Mouse (Mus musculus): ENCODE measurements at regions not wholly inside any gene's neighbourhood (a gene's known extent, or its start where the extent isn't known, plus 50 kb on each side); places are given as distances from the start of the nearest gene placed in this dataset.
A peak's percentile ranks its signal among the peaks of the same experiment; 100 is the strongest.

DNA sequence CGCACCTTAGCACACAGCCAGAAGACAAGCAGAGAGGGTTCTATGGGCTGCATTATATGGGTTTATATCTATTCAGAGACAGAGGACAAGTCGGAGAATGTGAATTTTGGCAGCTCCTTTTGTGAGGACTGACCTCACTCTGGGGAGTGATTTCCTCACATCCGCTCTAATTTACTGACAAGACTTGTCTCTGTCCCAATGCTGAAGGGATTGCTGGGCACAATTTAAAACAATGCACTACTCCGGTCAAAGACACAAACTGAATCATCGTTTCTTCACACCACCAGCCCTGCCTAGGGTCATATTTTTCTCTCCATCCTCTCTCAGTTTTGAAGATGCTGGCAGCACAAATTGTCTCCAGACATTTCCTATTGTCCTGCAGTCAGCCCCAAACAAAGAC is 438.2 kb upstream of the Gm10131 start:
- H3K27me3 ChIP-seq (replicated peaks), result no peaks in the 10 kb centered on the region
- no peak for ATAC-seq (ENCODE audit: insufficient number of reproducible peaks, low FRiP score)
- H3K9ac ChIP-seq, result no peak overlapping the region
- H3K4me1 ChIP-seq (replicated peaks), result 0 out of 2 replicates have a peak, but pooled peaks cover 5% of the 10 kb centered on the region
- H3K36me3 ChIP-seq, result no peaks in the 10 kb centered on the region
- H3K9me3 ChIP-seq (replicated peaks), result no peaks in the 10 kb centered on the region
- WGBS, result 79% methylated on average over 5 of the region's 5 CpGs
- no peak overlapping the region for H3K4me2 ChIP-seq
- H3K4me3 ChIP-seq, result no peak overlapping the region
- no peak overlapping the region for H3K27ac ChIP-seq (ENCODE audit: poor library complexity, severe bottlenecking)

GRCm38 (mm10) chr8:34546815-34547214 is 435.3 kb upstream of the Gm10131 start:
- Histone ChIP-seq H3K4me3 (peak overlapping the region; percentile 27), H3K27me3 (replicated peaks) (no peaks in the 10 kb centered on the region), H3K4me2 (peak overlapping the region; percentile 65), H3K27ac (ENCODE audit: poor library complexity, severe bottlenecking) (no peak overlapping the region), H3K36me3 (no peaks in the 10 kb centered on the region), H3K9me3 (replicated peaks) (no peaks in the 10 kb centered on the region), H3K4me1 (replicated peaks) (0 out of 2 replicates have a peak, but pooled peaks cover 5% of the 10 kb centered on the region), H3K9ac (no peak overlapping the region)
- no peak for ATAC-seq (ENCODE audit: insufficient number of reproducible peaks, low FRiP score)
- WGBS, result 15% methylated on average over 11 of the region's 11 CpGs

GRCm38 (mm10) chr8:34542361-34543038 is 431.0 kb upstream of the Gm10131 start:
- H3K27me3 ChIP-seq (replicated peaks), result no peaks in the 10 kb centered on the region
- no peak overlapping the region for H3K4me2 ChIP-seq
- WGBS, result 73% methylated on average over 3 of the region's 3 CpGs
- no peaks in the 10 kb centered on the region for H3K36me3 ChIP-seq
- no peak overlapping the region for H3K4me3 ChIP-seq
- H3K27ac ChIP-seq (ENCODE audit: poor library complexity, severe bottlenecking), result no peak overlapping the region
- H3K9ac ChIP-seq, result no peak overlapping the region
- H3K4me1 ChIP-seq (replicated peaks), result 0 out of 2 replicates have a peak, but pooled peaks cover 3% of the 10 kb centered on the region
- H3K9me3 ChIP-seq (replicated peaks), result no peaks in the 10 kb centered on the region
- ATAC-seq (ENCODE audit: insufficient number of reproducible peaks, low FRiP score), result no peak

- no peak for ATAC-seq (ENCODE audit: insufficient number of reproducible peaks, low FRiP score)
- H3K9me3 ChIP-seq (replicated peaks), result no peaks in the 10 kb centered on the region
- H3K4me3 ChIP-seq, result no peak overlapping the region
- H3K36me3 ChIP-seq, result no peaks in the 10 kb centered on the region
- H3K4me2 ChIP-seq, result no peak overlapping the region
- 0 out of 2 replicates have a peak, but pooled peaks cover under 1% of the 10 kb centered on the region for H3K4me1 ChIP-seq (replicated peaks)
- WGBS, result 54% methylated on average over 4 of the region's 4 CpGs
- H3K27ac ChIP-seq (ENCODE audit: poor library complexity, severe bottlenecking), result no peak overlapping the region
- no peak overlapping the region for H3K9ac ChIP-seq
- no peaks in the 10 kb centered on the region for H3K27me3 ChIP-seq (replicated peaks)
Measured at GRCm38 (mm10) chr8:34539232-34539631, 427.7 kb upstream of the Gm10131 start.

GRCm38 (mm10) chr8:34535434-34535833 is 423.9 kb upstream of the Gm10131 start:
- WGBS, result 46% methylated on average over 3 of the region's 3 CpGs
- H3K4me2 ChIP-seq, result no peak overlapping the region
- H3K4me1 ChIP-seq (replicated peaks), result peaks cover 20% of the 10 kb centered on the region
- H3K9me3 ChIP-seq (replicated peaks), result no peaks in the 10 kb centered on the region
- no peak overlapping the region for H3K4me3 ChIP-seq
- H3K27ac ChIP-seq (ENCODE audit: poor library complexity, severe bottlenecking), result no peak overlapping the region
- no peaks in the 10 kb centered on the region for H3K27me3 ChIP-seq (replicated peaks)
- H3K36me3 ChIP-seq, result no peaks in the 10 kb centered on the region
- H3K9ac ChIP-seq, result no peak overlapping the region
- no peak for ATAC-seq (ENCODE audit: insufficient number of reproducible peaks, low FRiP score)

DNA sequence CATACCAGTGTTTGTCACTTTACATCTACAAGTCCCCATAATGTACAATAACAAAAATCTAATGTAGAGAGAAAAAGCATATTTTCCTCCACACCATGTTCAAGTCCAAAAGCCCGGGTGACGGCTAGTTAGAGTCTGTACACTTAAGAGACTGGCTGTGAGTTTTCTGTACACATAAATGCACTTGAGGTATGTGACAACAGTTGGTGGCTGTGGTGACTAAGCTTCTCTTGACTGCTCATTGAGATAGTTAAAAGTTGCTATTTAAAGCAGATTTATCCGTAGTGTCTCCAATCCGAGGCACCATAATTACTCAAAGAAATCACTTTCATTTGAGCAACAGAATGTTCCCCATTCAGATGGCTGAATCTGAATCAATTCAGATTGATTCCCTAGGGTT is 421.9 kb upstream of the Gm10131 start:
- H3K27me3 ChIP-seq (replicated peaks), result no peaks in the 10 kb centered on the region
- H3K27ac ChIP-seq (ENCODE audit: poor library complexity, severe bottlenecking), result no peak overlapping the region
- WGBS, result 52% methylated on average over 4 of the region's 4 CpGs
- no peak overlapping the region for H3K9ac ChIP-seq
- H3K9me3 ChIP-seq (replicated peaks), result no peaks in the 10 kb centered on the region
- no peak for ATAC-seq (ENCODE audit: insufficient number of reproducible peaks, low FRiP score)
- no peaks in the 10 kb centered on the region for H3K36me3 ChIP-seq
- H3K4me1 ChIP-seq (replicated peaks), result peaks cover 20% of the 10 kb centered on the region
- H3K4me2 ChIP-seq, result no peak overlapping the region
- no peak overlapping the region for H3K4me3 ChIP-seq

DNA sequence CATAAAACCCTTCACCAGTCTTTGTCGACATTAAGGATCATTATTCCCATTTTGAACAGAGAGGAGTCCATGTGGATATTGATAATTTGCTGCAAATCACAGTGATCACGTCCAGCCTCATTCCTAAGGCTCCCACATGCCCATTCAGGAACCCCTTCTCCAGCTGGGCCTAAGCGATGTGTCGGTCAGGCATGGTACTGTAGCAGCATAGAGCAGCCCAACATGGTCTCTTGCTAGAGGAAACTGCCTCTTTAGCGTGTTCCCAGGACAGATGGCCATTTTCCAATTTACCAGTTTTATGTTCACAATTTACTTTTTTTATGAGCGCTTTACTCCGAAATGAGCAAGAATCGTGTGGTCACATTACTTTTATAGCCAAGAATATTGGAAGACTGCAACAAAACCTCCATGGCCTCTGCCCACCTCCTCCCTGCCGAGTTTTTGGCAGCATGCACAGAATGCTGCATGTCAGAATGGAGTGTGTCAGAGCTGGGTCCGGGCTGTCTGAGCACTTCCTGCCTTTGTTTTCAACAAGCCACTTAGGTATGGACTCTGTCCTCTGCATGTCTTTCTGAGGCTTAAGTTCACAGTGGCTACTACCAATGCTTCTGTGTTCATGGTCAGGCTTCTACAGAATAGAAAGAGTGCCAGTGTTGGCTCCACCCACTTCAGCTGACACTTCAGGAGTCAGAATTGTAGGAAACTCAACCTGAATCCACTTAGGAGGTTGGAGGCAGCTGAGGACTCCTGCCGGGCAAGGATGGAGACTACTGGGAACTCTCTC is 419.6 kb upstream of the Gm10131 start:
- Histone ChIP-seq H3K4me2 (no peak overlapping the region), H3K36me3 (no peaks in the 10 kb centered on the region), H3K9me3 (replicated peaks) (no peaks in the 10 kb centered on the region), H3K9ac (no peak overlapping the region), H3K4me1 (replicated peaks) (peaks cover 20% of the 10 kb centered on the region), H3K27ac (ENCODE audit: poor library complexity, severe bottlenecking) (no peak overlapping the region), H3K4me3 (no peak overlapping the region), H3K27me3 (replicated peaks) (no peaks in the 10 kb centered on the region)
- 69% methylated on average over 11 of the region's 11 CpGs for WGBS
- no peak; the same call in 1 of the 2 replicates for ATAC-seq (ENCODE audit: insufficient number of reproducible peaks, low FRiP score)

DNA sequence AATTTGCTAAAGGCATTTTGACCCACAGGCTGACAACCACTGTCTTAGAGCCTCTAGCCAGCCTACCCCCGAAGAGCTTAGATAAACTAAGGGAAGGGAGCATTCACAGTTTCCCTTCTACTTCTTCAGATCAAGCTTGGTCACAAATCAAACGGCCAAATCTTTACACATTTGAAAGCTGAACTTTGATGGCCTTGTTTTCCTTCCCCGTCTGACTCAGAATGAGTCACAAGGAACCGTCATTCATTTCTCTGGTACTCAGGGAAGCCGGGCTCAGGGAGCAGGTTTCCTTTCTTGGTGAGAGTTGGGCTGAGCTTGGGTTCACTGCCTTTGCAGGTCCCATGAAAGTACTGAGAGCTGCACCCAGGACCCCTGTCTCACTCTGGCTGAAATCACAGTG is 418.5 kb upstream of the Gm10131 start:
- no peaks in the 10 kb centered on the region for H3K27me3 ChIP-seq (replicated peaks)
- H3K36me3 ChIP-seq, result no peaks in the 10 kb centered on the region
- H3K4me3 ChIP-seq, result no peak overlapping the region
- no peak for ATAC-seq (ENCODE audit: insufficient number of reproducible peaks, low FRiP score)
- no peaks in the 10 kb centered on the region for H3K9me3 ChIP-seq (replicated peaks)
- WGBS, result 50% methylated on average over 5 of the region's 5 CpGs
- H3K4me1 ChIP-seq (replicated peaks), result peaks cover 20% of the 10 kb centered on the region
- H3K27ac ChIP-seq (ENCODE audit: poor library complexity, severe bottlenecking), result no peak overlapping the region
- no peak overlapping the region for H3K9ac ChIP-seq
- no peak overlapping the region for H3K4me2 ChIP-seq

GRCm38 (mm10) chr8:34529452-34529851 is 417.9 kb upstream of the Gm10131 start:
- Histone ChIP-seq H3K9ac (no peak overlapping the region), H3K4me2 (no peak overlapping the region), H3K4me1 (replicated peaks) (peaks cover 20% of the 10 kb centered on the region), H3K27me3 (replicated peaks) (no peaks in the 10 kb centered on the region), H3K9me3 (replicated peaks) (no peaks in the 10 kb centered on the region), H3K36me3 (no peaks in the 10 kb centered on the region), H3K27ac (ENCODE audit: poor library complexity, severe bottlenecking) (no peak overlapping the region), H3K4me3 (no peak overlapping the region)
- WGBS, result 76% methylated on average over 1 of the region's 1 CpGs
- ATAC-seq (ENCODE audit: insufficient number of reproducible peaks, low FRiP score), result no peak

GRCm38 (mm10) chr8:34528213-34528612 is 416.7 kb upstream of the Gm10131 start:
- H3K9ac ChIP-seq, result no peak overlapping the region
- H3K4me1 ChIP-seq (replicated peaks), result peaks cover 10% of the 10 kb centered on the region; the same call in 1 of the 2 replicates
- no peak overlapping the region for H3K4me3 ChIP-seq
- H3K36me3 ChIP-seq, result no peaks in the 10 kb centered on the region
- H3K4me2 ChIP-seq, result no peak overlapping the region
- no peaks in the 10 kb centered on the region for H3K9me3 ChIP-seq (replicated peaks)
- ATAC-seq (ENCODE audit: insufficient number of reproducible peaks, low FRiP score), result no peak
- no peak overlapping the region for H3K27ac ChIP-seq (ENCODE audit: poor library complexity, severe bottlenecking)
- WGBS, result 78% methylated on average over 3 of the region's 3 CpGs
- H3K27me3 ChIP-seq (replicated peaks), result no peaks in the 10 kb centered on the region

- ATAC-seq (ENCODE audit: insufficient number of reproducible peaks, low FRiP score), result no peak
- WGBS, result 59% methylated on average over 4 of the region's 4 CpGs
- no peaks in the 10 kb centered on the region for H3K27me3 ChIP-seq (replicated peaks)
- H3K4me1 ChIP-seq (replicated peaks), result no peaks in the 10 kb centered on the region
- no peaks in the 10 kb centered on the region for H3K36me3 ChIP-seq
- no peak overlapping the region for H3K9ac ChIP-seq
- no peaks in the 10 kb centered on the region for H3K9me3 ChIP-seq (replicated peaks)
- no peak overlapping the region for H3K4me2 ChIP-seq
- no peak overlapping the region for H3K27ac ChIP-seq (ENCODE audit: poor library complexity, severe bottlenecking)
- no peak overlapping the region for H3K4me3 ChIP-seq
Measured at GRCm38 (mm10) chr8:34525231-34525630, 413.7 kb upstream of the Gm10131 start.

Measured in heart, embryonic 12.5 days (tissue).